Mouse (Mus musculus) heart, postnatal 0 days (tissue): ENCODE measurements around the gene Wdr93. TPM values are rescaled to one million over a fixed set of nuclear protein-coding genes. Genes with fewer than 3 reads are reported as not detected.
A peak's percentile ranks its signal among the peaks of the same experiment; 100 is the strongest.

Experiments
- ATAC-seq: fragments of 200-750 bp; cut with Nextera tagmentation; 2 replicates; pipeline ENCODE4 v1.8.0; 2017; ENCODE audit warnings: low read depth, moderate number of reproducible peaks, moderate library complexity; ENCODE audit not compliant: insufficient read depth
- DNase-seq: peaks from one replicate; pipeline ENCODE4 v3.0.0-alpha.2; 2016; ENCODE audit warnings: low spot score
- H3K27ac ChIP-seq: fragments of 300-500 bp; sonication (generic); 2 replicates; pipeline ENCODE4 v1.5.1; 2014; ENCODE audit warnings: low read depth, mild to moderate bottlenecking
- H3K27me3 ChIP-seq: fragments of 300-500 bp; sonication (generic); 2 replicates; pipeline ENCODE4 v1.6.1; 2014; ENCODE audit warnings: low read length, mixed read lengths; ENCODE audit not compliant: control insufficient read depth, insufficient read depth
- H3K36me3 ChIP-seq: fragments of 300-500 bp; sonication (generic); replicated peaks from 2 replicates; pipeline ENCODE4 v1.6.1; 2014; ENCODE audit warnings: low read length, mixed read lengths; ENCODE audit not compliant: control insufficient read depth, insufficient read depth
- H3K4me1 ChIP-seq: fragments of 300-500 bp; sonication (generic); 2 replicates; pipeline ENCODE4 v1.6.1; 2014; ENCODE audit warnings: antibody characterized with exemption; ENCODE audit not compliant: control insufficient read depth, insufficient read depth
- H3K4me2 ChIP-seq: fragments of 300-500 bp; sonication (generic); 2 replicates; pipeline ENCODE4 v1.6.1; 2014; ENCODE audit warnings: low read depth, mild to moderate bottlenecking, low read length, moderate library complexity
- H3K4me3 ChIP-seq: fragments of 300-500 bp; sonication (generic); 2 replicates; pipeline ENCODE4 v1.5.1; 2014; ENCODE audit warnings: low read depth, low read length
- H3K9ac ChIP-seq: fragments of 300-500 bp; sonication (generic); replicated peaks from 2 replicates; pipeline ENCODE4 v1.6.1; 2014; ENCODE audit warnings: low read depth, low read length, mixed read lengths
- H3K9me3 ChIP-seq: fragments of 300-500 bp; sonication (generic); replicated peaks from 2 replicates; pipeline ENCODE4 v1.6.1; 2016; ENCODE audit warnings: low read length; ENCODE audit not compliant: control insufficient read depth
- CTCF ChIP-seq: IDR thresholded peaks from 2 replicates; pipeline ENCODE4 v1.5.1; 2016; ENCODE audit warnings: antibody characterized with exemption, control low read depth, low read depth
- EP300 ChIP-seq: IDR thresholded peaks from 2 replicates; pipeline ENCODE4 v1.6.1; 2016; ENCODE audit warnings: antibody characterized with exemption, low read depth
- WGBS: fragments of 180-500 bp; shearing (Covaris S2); extraction: QIAGEN DNeasy Blood & Tissue Kit; methylation state at CpG from one replicate; pipeline ENCODE4 v1.1.7; 2014; 5-methylcytosine and 5-hydroxymethylcytosine counted together
- polyA plus RNA-seq: library from polyadenylated mRNA; unstranded; fragments of >200 nt; fragmentation: Nextera tagmentation; extraction: Ambion mirVana; gene quantifications from 2 replicates; pipeline ENCODE4 v1.2.1, GENCODE M21; 2015
- total RNA-seq: library from RNA; depleted of rRNA; stranded (reverse); fragments of >200 nt; gene quantifications from 2 replicates; pipeline ENCODE4 v1.2.3, GENCODE M21; 2014; ENCODE audit warnings: low replicate concordance; rRNA removed

The Wdr93 gene
- total and polyA plus RNA-seq, 2 experiments from 2014 or later, result not detected

- Histone ChIP-seq H3K36me3 (no peaks in the 10 kb centered on the region), H3K27me3 (no peaks in the 10 kb centered on the region), H3K4me3 (no peak overlapping the region), H3K9me3 (no peaks in the 10 kb centered on the region), H3K4me2 (no peak overlapping the region), H3K9ac (no peak overlapping the region), H3K27ac (peak overlapping the region; percentile 13; the same call in 1 of the 2 replicates), H3K4me1 (no peaks in the 10 kb centered on the region)
- no peak for ATAC-seq
- 53% methylated on average over 6 of the region's 6 CpGs for WGBS
- DNase-seq, result peak; percentile 30
- TF ChIP-seq EP300, result no peak
- no peak for TF ChIP-seq CTCF
Observed at GRCm38 (mm10) chr7:79831585-79831984, 88.6 kb downstream of the Wdr93 start.

- no peaks in the 10 kb centered on the region for H3K9me3 ChIP-seq
- TF ChIP-seq CTCF (no peak), EP300 (no peak)
Observed at GRCm38 (mm10) chr7:79832980-79833379, 90.0 kb downstream of the Wdr93 start.

GRCm38 (mm10) chr7:79835196-79835595 lies 92.2 kb downstream of the Wdr93 start:
- Histone ChIP-seq H3K4me1 (no peaks in the 10 kb centered on the region), H3K4me2 (no peak overlapping the region), H3K4me3 (no peak overlapping the region), H3K27ac (no peak overlapping the region), H3K9me3 (no peaks in the 10 kb centered on the region), H3K36me3 (no peaks in the 10 kb centered on the region), H3K27me3 (no peaks in the 10 kb centered on the region), H3K9ac (no peak overlapping the region)
- ATAC-seq (no peak), DNase-seq (no peak)
- 89% methylated on average over 6 of the region's 6 CpGs for WGBS
- TF ChIP-seq CTCF (no peak), EP300 (no peak)

More at GRCm38 (mm10) chr7:79832980-79833379, 90.0 kb downstream of the Wdr93 start:
- H3K4me3 ChIP-seq, result no peak overlapping the region
- no peak for ATAC-seq
- no peak for DNase-seq
- H3K4me1 ChIP-seq, result no peaks in the 10 kb centered on the region
- no peak overlapping the region for H3K4me2 ChIP-seq
- no peak overlapping the region for H3K9ac ChIP-seq
- no peaks in the 10 kb centered on the region for H3K36me3 ChIP-seq
- H3K27me3 ChIP-seq, result no peaks in the 10 kb centered on the region
- no peak overlapping the region for H3K27ac ChIP-seq

Other genes starting within 250 kb of the Wdr93 start
- 0.04 and 0.19 TPM in 2 replicates for gene Rhcg, start 125.5 kb upstream of the Wdr93 start, total RNA-seq
- 0.40 and 0.44 TPM in 2 replicates for gene Rhcg, start 125.5 kb upstream of the Wdr93 start, polyA plus RNA-seq
- 2.2 and 4.2 TPM in 2 replicates for gene Ticrr, start 83.0 kb upstream of the Wdr93 start, total RNA-seq
- 0.74 and 1.2 TPM in 2 replicates for gene Ticrr, start 83.0 kb upstream of the Wdr93 start, polyA plus RNA-seq
- gene Kif7, start 27.4 kb upstream of the Wdr93 start, total RNA-seq, result 1.7 and 2.0 TPM in 2 replicates
- gene Kif7, start 27.4 kb upstream of the Wdr93 start, polyA plus RNA-seq, result 0.92 and 0.93 TPM in 2 replicates
- not detected in 2 replicates for gene Plin1, start 10.3 kb upstream of the Wdr93 start, total RNA-seq
- gene Plin1, start 10.3 kb upstream of the Wdr93 start, polyA plus RNA-seq, result 0.11 and 0.41 TPM in 2 replicates
- 0.04 and 3.4 TPM in 2 replicates for gene Pex11a, start within 50 bp of the Wdr93 start, total RNA-seq
- 9.4 and 11.6 TPM in 2 replicates for gene Pex11a, start within 50 bp of the Wdr93 start, polyA plus RNA-seq
- gene Mesp1, start 50.6 kb downstream of the Wdr93 start, total RNA-seq, result not detected in 2 replicates
- not detected in 2 replicates for gene Mesp1, start 50.6 kb downstream of the Wdr93 start, polyA plus RNA-seq
- gene Mesp2, start 67.6 kb downstream of the Wdr93 start, total RNA-seq, result not detected in 2 replicates
- 0.10 and 0.11 TPM in 2 replicates for gene Mesp2, start 67.6 kb downstream of the Wdr93 start, polyA plus RNA-seq
- 13.4 and 15.6 TPM in 2 replicates for gene Anpep, start 117.9 kb downstream of the Wdr93 start, total RNA-seq
- 6.9 and 8.3 TPM in 2 replicates for gene Anpep, start 117.9 kb downstream of the Wdr93 start, polyA plus RNA-seq
- 9.8 and 11.9 TPM in 2 replicates for gene Ap3s2, start 177.5 kb downstream of the Wdr93 start, total RNA-seq
- 20.5 and 21.5 TPM in 2 replicates for gene Ap3s2, start 177.5 kb downstream of the Wdr93 start, polyA plus RNA-seq
- gene Arpin, start 192.2 kb downstream of the Wdr93 start, total RNA-seq, result 39.0 and 54.3 TPM in 2 replicates
- 19.6 and 21.7 TPM in 2 replicates for gene Arpin, start 192.2 kb downstream of the Wdr93 start, polyA plus RNA-seq